Comparison of ENCODE assay signal across 10 mouse cellular contexts in the genomic region with DNA sequence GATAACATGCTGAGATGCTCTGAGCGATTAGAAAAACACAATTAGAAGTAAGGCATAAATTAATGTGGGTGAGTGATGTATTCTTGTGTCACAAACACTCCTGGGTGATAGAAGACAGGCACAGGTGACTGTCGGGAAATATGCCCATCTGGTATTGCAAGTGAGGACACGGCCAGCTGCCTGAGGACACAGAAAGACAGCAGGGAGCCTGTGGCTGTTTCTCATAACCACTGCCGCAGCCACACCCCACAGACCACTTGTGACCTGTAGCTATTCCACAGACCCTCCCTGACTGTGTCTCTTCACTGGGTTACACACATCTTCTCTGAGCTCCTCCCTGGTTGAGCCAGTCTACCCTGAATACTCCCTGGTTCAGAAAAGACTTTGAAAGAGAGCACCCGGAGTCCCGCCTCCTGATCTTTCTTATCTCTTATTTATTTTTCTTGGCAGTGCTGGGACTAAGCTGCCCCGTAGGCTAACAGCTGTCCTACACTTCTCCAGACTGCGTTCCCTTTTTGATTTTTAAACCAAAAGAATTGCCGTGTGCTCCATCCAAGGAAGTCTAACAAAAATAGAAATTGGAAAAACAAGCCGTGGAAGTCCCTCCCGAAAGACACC. TPM values are rescaled to one million over a fixed set of nuclear protein-coding genes. Genes with fewer than 3 reads are reported as not detected.
DNase-seq lines count a peak whose midpoint lies in the region; ATAC-seq and TF ChIP-seq lines count a peak whose summit lies in the region.
"Had no signal": no experiment of that assay in that cellular context is flagged by ENCODE, and none has a peak within 500 bp of the region (broad histone marks: within the 10 kb centered on the region; RNA-seq: fewer than 3 reads in every experiment).

No protein-coding gene starts in this region.

- no peaks in the 10 kb centered on the region for H3K9me3 ChIP-seq in kidney, postnatal 0 days (replicated peaks; ENCODE audit: low read length)
- no peaks in the 10 kb centered on the region for H3K9me3 ChIP-seq in MEL (replicated peaks; ENCODE audit: insufficient read depth, low read length)
- H3K9me3 ChIP-seq in intestine, embryonic 15.5 days, result no peaks in the 10 kb centered on the region
- H3K9me3 ChIP-seq: hindbrain, embryonic 15.5 days had no signal

- peaks cover 14% of the 10 kb centered on the region for H3K4me1 ChIP-seq in kidney, postnatal 0 days (replicated peaks; ENCODE audit: insufficient read depth, low read length)
- H3K4me1 ChIP-seq in MEL (ENCODE audit: control insufficient read depth in 1 of 2, insufficient read depth in 2 of 2, low read length in 2 of 2), result peaks cover 0 to 4% of the 10 kb centered on the region in 2 experiments; a peak in 3 of 4 replicates
- H3K4me1 ChIP-seq in intestine, embryonic 15.5 days (replicated peaks), result peaks cover 6% of the 10 kb centered on the region; the same call in 1 of the 2 replicates

- TF ChIP-seq CTCF in kidney, postnatal 0 days (IDR thresholded peaks at IDR 0.05; ENCODE audit: low read depth), result no peak
- no peak for TF ChIP-seq CTCF in MEL (IDR thresholded peaks at IDR 0.05 in 2 of 3, conservative IDR thresholded peaks at IDR 0.05 in 1 of 3; ENCODE audit: control insufficient read depth in 1 of 3, insufficient read depth in 1 of 3, low read depth in 2 of 3, low read length in 3 of 3, poor library complexity in 1 of 3, severe bottlenecking in 1 of 3)

- ATAC-seq in kidney, postnatal 0 days (replicated peaks; ENCODE audit: low FRiP score, low read depth), result no peak
- ATAC-seq in intestine, embryonic 15.5 days, result peak; percentile 48
- no peak for ATAC-seq in CD4-positive, CD25-positive, alpha-beta regulatory T cell, adult 4 months
- ATAC-seq: liver, postnatal 0 days had no signal

- no peak overlapping the region for H3K27ac ChIP-seq in kidney, postnatal 0 days
- no peak overlapping the region for H3K27ac ChIP-seq in MEL (ENCODE audit: control insufficient read depth, low read depth, low read length)
- H3K27ac ChIP-seq in intestine, embryonic 15.5 days, result no peak overlapping the region
- H3K27ac ChIP-seq: hindbrain, embryonic 15.5 days had no signal

- 40% methylated on average over 11 of the region's 11 CpGs for WGBS in kidney, postnatal 0 days
- WGBS in intestine, embryonic 15.5 days, result 31% methylated on average over 11 of the region's 11 CpGs

- H3K79me2 ChIP-seq in MEL (ENCODE audit: control insufficient read depth, insufficient read depth, low read length, poor library complexity), result no peaks in the 10 kb centered on the region

- no peaks in the 10 kb centered on the region for H3K27me3 ChIP-seq in kidney, postnatal 0 days (ENCODE audit: insufficient read depth, low read length)
- H3K27me3 ChIP-seq in MEL (ENCODE audit: control insufficient read depth in 1 of 2, insufficient read depth in 2 of 2, low read length in 2 of 2), result no peaks in the 10 kb centered on the region
- H3K27me3 ChIP-seq in intestine, embryonic 15.5 days (replicated peaks), result no peaks in the 10 kb centered on the region
- H3K27me3 ChIP-seq: hindbrain, embryonic 15.5 days had no signal

- TF ChIP-seq POLR2A in MEL (IDR thresholded peaks at IDR 0.05; ENCODE audit: control insufficient read depth in 1 of 2, insufficient read depth in 1 of 2, low read depth in 1 of 2, low read length in 2 of 2, poor library complexity in 1 of 2), result no peak

- H3K4me2 ChIP-seq in kidney, postnatal 0 days (ENCODE audit: low read length), result 0 out of 2 replicates have a peak overlapping the region, but pooled peaks have one; percentile 3
- no peak overlapping the region; the same call in 1 of the 2 replicates for H3K4me2 ChIP-seq in intestine, embryonic 15.5 days (replicated peaks)
- H3K4me2 ChIP-seq: hindbrain, embryonic 15.5 days had no signal

- H3K36me3 ChIP-seq in kidney, postnatal 0 days (ENCODE audit: insufficient read depth, low read length), result no peaks in the 10 kb centered on the region
- peaks cover 0 to under 1% of the 10 kb centered on the region in 2 experiments; a peak in 2 of 4 replicates for H3K36me3 ChIP-seq in MEL (ENCODE audit: control insufficient read depth in 1 of 2, insufficient read depth in 2 of 2, low read length in 2 of 2)
- H3K36me3 ChIP-seq in intestine, embryonic 15.5 days, result no peaks in the 10 kb centered on the region

- no peak for TF ChIP-seq RAD21 in MEL (IDR thresholded peaks at IDR 0.05; ENCODE audit: low read depth, low read length)

- no peak overlapping the region for H3K4me3 ChIP-seq in kidney, postnatal 0 days (replicated peaks; ENCODE audit: low read depth, low read length)
- H3K4me3 ChIP-seq in MEL (ENCODE audit: control insufficient read depth in 1 of 2, insufficient read depth in 1 of 2, low read depth in 2 of 2, low read length in 2 of 2), result no peak overlapping the region
- no peak overlapping the region for H3K4me3 ChIP-seq in intestine, embryonic 15.5 days (replicated peaks)
- H3K4me3 ChIP-seq: hindbrain, embryonic 15.5 days had no signal

- no peak overlapping the region for H3K9ac ChIP-seq in kidney, postnatal 0 days (ENCODE audit: low read depth, low read length)
- no peak overlapping the region for H3K9ac ChIP-seq in MEL (ENCODE audit: control insufficient read depth, low read depth, low read length, poor library complexity, severe bottlenecking)
- no peak overlapping the region for H3K9ac ChIP-seq in intestine, embryonic 15.5 days
- H3K9ac ChIP-seq: hindbrain, embryonic 15.5 days; liver, postnatal 0 days had no signal

- DNase-seq in kidney, postnatal 0 days (ENCODE audit: low spot score), result peak; percentile 62
- no peak for DNase-seq in kidney, adult 9 months
- DNase-seq in 3134 (ENCODE audit: extremely low read depth, insufficient read length, low spot score) (peak; percentile 73), MEL (ENCODE audit: low read depth, low spot score) (peak; percentile 59)
- DNase-seq in retina, postnatal 1 day, result no peak
- DNase-seq: cerebellum, postnatal 36 days; liver, postnatal 0 days had no signal

- peak in 1 of 2 experiments; percentile 31; a peak in 2 of 4 replicates for TF ChIP-seq EP300 in MEL (IDR thresholded peaks at IDR 0.05; ENCODE audit: low read depth in 1 of 2, low read length in 2 of 2)

TF ChIP-seq in MEL, 35 proteins besides CTCF, POLR2A, EP300 and RAD21:
- no peak for TF ChIP-seq POLR2AphosphoS2 (IDR thresholded peaks at IDR 0.05; ENCODE audit: low read length)
- TF ChIP-seq GATA1 (IDR thresholded peaks at IDR 0.05; ENCODE audit: low read depth, low read length), result peak; percentile 55
- peak; percentile 20; the same call in 1 of the 2 replicates for TF ChIP-seq SMC3 (IDR thresholded peaks at IDR 0.05; ENCODE audit: low read depth, low read length)
- TF ChIP-seq SIN3A (IDR thresholded peaks at IDR 0.05; ENCODE audit: low read length), result peak; percentile 39; the same call in 1 of the 2 replicates
- TF ChIP-seq ZMIZ1 (IDR thresholded peaks at IDR 0.05; ENCODE audit: low read depth, low read length), result no peak
- TF ChIP-seq GABPA (IDR thresholded peaks at IDR 0.05; ENCODE audit: low read depth, low read length), result no peak
- TF ChIP-seq UBTF (IDR thresholded peaks at IDR 0.05; ENCODE audit: borderline replicate concordance, insufficient read depth, low read depth, low read length), result no peak
- TF ChIP-seq CHD2 (IDR thresholded peaks at IDR 0.05; ENCODE audit: low read length), result no peak
- peak; percentile 75 for TF ChIP-seq ETS1 (IDR thresholded peaks at IDR 0.05; ENCODE audit: low read depth, low read length)
- TF ChIP-seq MAX (IDR thresholded peaks at IDR 0.05; ENCODE audit: low read length), result no peak
- no peak for TF ChIP-seq CHD1 (IDR thresholded peaks at IDR 0.05; ENCODE audit: low read depth, low read length)

RNA-seq across cellular contexts. Expression of a gene that starts 32.9 kb away (rescaled TPM):
- 13.4 and 13.8 TPM in 2 replicates for polyA plus RNA-seq in kidney, postnatal 0 days (2015; fragmentation: Nextera tagmentation; extraction: Ambion mirVana)
- 0.46 and 0.50 TPM in 2 replicates for total RNA-seq in MEL (2012; rRNA removed)
- polyA plus RNA-seq in MEL (2012; ENCODE audit: insufficient read depth in 1 of 2, insufficient read length in 2 of 2, low read depth in 1 of 2, low replicate concordance in 2 of 2, missing spikeins in 1 of 2), result 1 to 10 TPM in 1 of 2 experiments, not detected in 1; 1.4 TPM
- 9.1 and 10.0 TPM in 2 replicates for polyA plus RNA-seq in intestine, embryonic 15.5 days (2015; fragmentation: Nextera tagmentation; extraction: Ambion mirVana)
- under 1 TPM in 1 of 2 experiments, not detected in 1; 0.70 TPM for polyA plus RNA-seq in CD4-positive, CD25-positive, alpha-beta regulatory T cell, adult 4 months (2017; shearing (Covaris generic))

Comparison
In these comparisons a context has a peak if more than half of its experiments do, and no peak if none do; other contexts are left out.
1. DNase-seq: peak in kidney, postnatal 0 days (single experiment), 3134 (single experiment) and MEL (single experiment); none in kidney, adult 9 months (single experiment) and retina, postnatal 1 day (single experiment).